Mouse (Mus musculus): Measurements from ENCODE around the gene Uts2.
"Not testable (repeated sequence)": the region's sequence is repeated elsewhere in the genome, so short reads cannot be mapped to it uniquely, and the experiment has no call there.

The Uts2 gene

GRCm38 (mm10) chr4:151017356-151017755, 20.5 kb downstream of the Uts2 start:
- not testable (repeated sequence) for DNase-seq

DNA sequence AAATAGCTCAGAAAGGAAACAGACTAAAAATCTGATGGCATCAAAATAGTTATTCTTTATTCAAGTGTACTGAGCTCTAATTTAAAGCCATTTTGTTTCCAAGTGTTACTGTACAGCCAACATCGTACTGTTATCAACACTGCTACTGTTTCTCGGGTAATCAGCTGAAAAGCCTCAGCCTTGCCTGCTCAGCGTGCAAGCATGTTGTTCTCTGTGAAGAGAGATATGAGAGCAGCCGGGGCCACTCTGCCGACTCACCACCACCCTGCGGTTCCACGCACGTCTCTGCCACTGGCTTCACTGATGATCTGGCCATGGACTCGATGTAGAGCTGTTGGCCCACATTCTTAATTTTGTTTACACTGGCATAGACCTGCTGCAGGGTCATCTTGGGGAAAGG, 27.3 kb downstream of the Uts2 start:
- DNase-seq, result no peak

DNA sequence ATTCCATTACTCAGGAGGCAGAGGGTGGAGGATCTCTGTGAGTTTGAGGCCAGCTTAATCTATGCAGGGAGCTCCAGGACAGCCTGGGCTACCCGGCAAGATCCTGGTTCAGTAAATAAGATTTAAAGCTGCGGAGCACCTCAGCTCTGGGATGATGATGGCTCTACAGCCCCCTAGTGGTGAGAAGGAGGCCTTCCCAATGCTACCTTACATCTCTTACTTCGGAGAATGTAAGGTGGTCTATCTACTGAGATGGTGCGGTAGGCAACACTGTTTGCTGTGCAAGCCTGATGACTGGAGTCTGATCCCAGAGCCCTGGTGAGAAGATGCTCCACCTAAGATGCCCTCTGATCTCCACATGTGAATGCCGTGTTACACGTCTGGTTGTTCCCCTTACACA, 30.1 kb downstream of the Uts2 start:
- DNase-seq, result peak; percentile 50 to 54

GRCm38 (mm10) chr4:151036521-151036920, 39.6 kb downstream of the Uts2 start:
- no peak for DNase-seq

- no peak for DNase-seq
Measured at GRCm38 (mm10) chr4:151037800-151038199, 40.9 kb downstream of the Uts2 start.

GRCm38 (mm10) chr4:151041506-151041905, 44.6 kb downstream of the Uts2 start:
- DNase-seq, result no peak

DNA sequence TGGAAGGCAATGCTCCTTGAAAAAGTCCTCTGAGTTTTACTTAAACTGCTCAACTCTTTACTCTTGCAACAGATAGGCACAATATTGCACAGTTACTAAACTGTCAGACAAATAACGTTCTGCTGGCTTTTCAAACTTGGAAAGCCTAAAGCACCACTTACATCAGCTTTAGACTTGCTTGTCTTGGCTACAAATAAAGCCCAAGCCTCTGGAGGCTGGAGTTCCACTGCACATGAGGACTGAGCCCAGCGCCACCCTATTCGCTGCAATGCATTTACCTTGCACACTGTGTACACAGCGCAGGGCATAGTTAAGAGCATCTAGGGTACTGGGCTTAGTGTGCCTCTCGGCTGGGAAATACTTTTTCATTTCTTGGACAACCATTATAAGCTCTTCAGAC, 46.4 kb downstream of the Uts2 start:
- DNase-seq, result peak; percentile 45 to 46

GRCm38 (mm10) chr4:151044037-151044943, 47.4 kb downstream of the Uts2 start, which contains the start of gene Per3:
Gene Per3 (minus strand): TSS chr4:151044665.
- DNase-seq, result peak; percentile 98 to 100

GRCm38 (mm10) chr4:151044944-151045570, 48.2 kb downstream of the Uts2 start:
- peak in 1 of 2 experiments; percentile 54 for DNase-seq

DNA sequence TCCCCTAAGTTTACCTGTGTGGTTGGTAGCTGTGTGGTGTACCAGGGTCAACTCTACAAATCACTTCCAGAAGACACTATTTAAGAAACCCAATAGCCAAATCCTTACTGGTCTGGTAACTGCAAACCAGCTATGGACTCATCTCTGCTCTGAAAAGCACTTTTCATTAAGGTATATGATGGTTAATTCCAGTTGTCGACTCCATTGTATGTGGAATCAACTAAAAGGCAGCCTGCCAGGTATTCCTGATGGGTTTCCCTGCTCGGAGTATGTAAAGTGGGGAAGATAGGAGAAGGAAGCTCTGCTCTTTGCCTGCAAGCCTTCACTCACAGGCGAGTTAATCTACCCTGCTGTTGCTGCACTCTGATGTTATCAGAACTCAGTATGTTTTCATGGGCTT, 49.6 kb downstream of the Uts2 start:
- no peak for DNase-seq

- DNase-seq, result no peak
Measured at GRCm38 (mm10) chr4:151051162-151051561, 54.3 kb downstream of the Uts2 start.
